Mouse (Mus musculus): ENCODE data around the gene Pbx3.

Gene Pbx3

GRCm38 (mm10) chr2:34132751-34133150, 240.2 kb downstream of the Pbx3 start:
- DNase-seq, result no peak

- DNase-seq, result no peak
Measured at GRCm38 (mm10) chr2:34129674-34130267, 243.2 kb downstream of the Pbx3 start.

- DNase-seq, result no peak
Measured at GRCm38 (mm10) chr2:34127871-34128270, 245.1 kb downstream of the Pbx3 start.

GRCm38 (mm10) chr2:34123896-34124295, 249.0 kb downstream of the Pbx3 start:
- DNase-seq, result peak; percentile 42
